Mouse (Mus musculus): ENCODE data around the gene Mmel1.
A peak's percentile ranks its signal among the peaks of the same experiment; 100 is the strongest.

DNA sequence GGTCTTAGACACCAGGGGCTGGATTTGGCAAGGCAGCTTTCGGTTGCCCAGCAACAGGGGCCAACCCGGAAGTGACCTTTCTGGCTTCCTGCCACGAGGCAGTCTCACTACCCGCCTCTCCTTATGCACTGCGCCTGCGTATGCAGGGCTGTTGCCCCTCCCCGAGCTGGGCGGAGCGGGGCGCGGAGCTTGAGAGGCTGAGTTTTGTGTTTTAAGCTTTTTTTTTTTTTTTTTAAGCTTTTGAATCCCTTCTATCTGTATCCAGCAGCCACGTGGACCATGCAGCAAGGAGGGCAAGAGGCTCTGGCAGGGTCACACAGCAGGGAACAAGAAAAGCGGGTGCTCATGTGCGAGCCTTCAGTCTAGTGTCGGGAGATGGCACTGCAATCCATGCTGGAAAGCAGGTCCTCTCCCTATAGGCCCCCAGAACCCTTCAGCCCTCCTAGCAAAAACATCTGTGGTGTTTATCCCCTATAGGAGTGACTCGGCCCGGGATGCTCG lies 5.1 kb upstream of the Mmel1 start:
- TF ChIP-seq CTCF (IDR thresholded peaks at IDR 0.05; ENCODE audit: insufficient read depth, low read length) = peak; percentile 53; the same call in 1 of the 2 replicates
- peak; percentile 46; the same call in 1 of the 2 replicates for TF ChIP-seq POLR2A (IDR thresholded peaks at IDR 0.05; ENCODE audit: borderline replicate concordance, extremely low read depth, low read depth, low read length)
